Mouse (Mus musculus): ENCODE data around the gene Abcc4. TPM values are rescaled to one million over a fixed set of nuclear protein-coding genes. Genes with fewer than 3 reads are reported as not detected.
"Not testable (repeated sequence)": the region's sequence is repeated elsewhere in the genome, so short reads cannot be mapped to it uniquely, and the experiment has no call there.

Gene Abcc4
- polyA plus RNA-seq, 1 experiment from 2014 or later = 2.6 TPM

GRCm38 (mm10) chr14:118657673-118658327 lies 48.2 kb downstream of the Abcc4 start:
- Histone ChIP-seq H3K9ac (ENCODE audit: low read depth, low read length) (no peak overlapping the region), H3K27me3 (replicated peaks; ENCODE audit: control insufficient read depth, insufficient read depth, low read length) (no peaks in the 10 kb centered on the region), H3K4me2 (ENCODE audit: low read length) (no peak overlapping the region), H3K9me3 (ENCODE audit: control insufficient read depth, low read length) (no peaks in the 10 kb centered on the region), H3K36me3 (ENCODE audit: control insufficient read depth, insufficient read depth, low read length) (no peaks in the 10 kb centered on the region), H3K27ac (ENCODE audit: low read depth, low read length) (no peak overlapping the region; the same call in 1 of the 2 replicates), H3K4me3 (ENCODE audit: low read length) (no peak overlapping the region), H3K4me1 (ENCODE audit: control insufficient read depth, insufficient read depth, low read depth, low read length) (no peaks in the 10 kb centered on the region)
- no peak for ATAC-seq
- 40% methylated on average over 20 of the region's 20 CpGs for WGBS

DNA sequence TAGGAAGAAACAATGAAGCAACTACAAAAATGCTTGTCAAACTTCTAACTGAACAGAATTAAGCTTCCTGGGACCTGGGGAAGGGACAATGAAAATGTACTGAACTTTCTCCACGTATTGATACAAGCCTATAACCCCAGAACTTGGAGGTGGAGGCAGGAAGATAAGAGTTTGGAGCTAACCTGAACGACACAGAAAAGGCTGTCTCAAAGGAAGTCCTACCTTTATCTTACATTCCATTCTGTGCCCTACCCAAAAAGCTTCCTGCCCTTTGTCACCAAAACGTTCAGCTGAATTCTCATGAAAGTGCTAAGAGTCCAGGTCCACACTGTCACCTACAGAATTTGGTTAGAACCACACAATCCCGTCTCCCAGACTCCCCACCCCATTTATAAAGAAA lies 48.8 kb downstream of the Abcc4 start:
- no peaks in the 10 kb centered on the region for H3K4me1 ChIP-seq (ENCODE audit: control insufficient read depth, insufficient read depth, low read depth, low read length)
- no peak overlapping the region for H3K9ac ChIP-seq (ENCODE audit: low read depth, low read length)
- ATAC-seq = no peak
- H3K27me3 ChIP-seq (replicated peaks; ENCODE audit: control insufficient read depth, insufficient read depth, low read length) = no peaks in the 10 kb centered on the region
- no peak overlapping the region for H3K27ac ChIP-seq (ENCODE audit: low read depth, low read length)
- H3K36me3 ChIP-seq (ENCODE audit: control insufficient read depth, insufficient read depth, low read length) = no peaks in the 10 kb centered on the region
- no peaks in the 10 kb centered on the region for H3K9me3 ChIP-seq (ENCODE audit: control insufficient read depth, low read length)
- 69% methylated on average over 4 of the region's 4 CpGs for WGBS
- no peak overlapping the region for H3K4me2 ChIP-seq (ENCODE audit: low read length)
- no peak overlapping the region for H3K4me3 ChIP-seq (ENCODE audit: low read length)

- Histone ChIP-seq H3K27ac (ENCODE audit: low read depth, low read length) (no peak overlapping the region), H3K4me3 (ENCODE audit: low read length) (no peak overlapping the region), H3K9me3 (ENCODE audit: control insufficient read depth, low read length) (no peaks in the 10 kb centered on the region), H3K27me3 (replicated peaks; ENCODE audit: control insufficient read depth, insufficient read depth, low read length) (no peaks in the 10 kb centered on the region), H3K4me1 (ENCODE audit: control insufficient read depth, insufficient read depth, low read depth, low read length) (no peaks in the 10 kb centered on the region), H3K4me2 (ENCODE audit: low read length) (no peak overlapping the region), H3K9ac (ENCODE audit: low read depth, low read length) (no peak overlapping the region), H3K36me3 (ENCODE audit: control insufficient read depth, insufficient read depth, low read length) (no peaks in the 10 kb centered on the region)
- ATAC-seq = no peak
- WGBS = 78% methylated on average over 7 of the region's 7 CpGs
Observed at GRCm38 (mm10) chr14:118656036-118656435, 50.0 kb downstream of the Abcc4 start.

DNA sequence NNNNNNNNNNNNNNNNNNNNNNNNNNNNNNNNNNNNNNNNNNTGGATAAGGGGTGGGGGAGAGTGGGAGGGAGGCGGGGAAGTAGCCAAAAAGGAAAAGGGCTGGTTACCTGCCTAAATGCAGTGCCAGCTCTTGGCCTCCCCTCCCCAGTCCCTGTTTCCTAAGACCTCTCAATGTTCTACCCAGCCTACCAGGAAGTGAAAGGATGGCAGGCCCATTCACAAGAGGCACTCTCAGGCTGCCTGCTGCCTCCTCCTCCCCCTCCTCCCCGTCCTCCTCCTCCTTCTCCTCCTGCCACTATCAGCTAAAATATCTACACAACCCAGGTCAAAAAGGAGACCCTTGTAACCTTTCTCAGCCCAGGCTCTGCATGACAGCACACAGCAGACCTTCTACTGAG lies 51.1 kb downstream of the Abcc4 start:
- 63% methylated on average over 2 of the region's 2 CpGs for WGBS
- no peak overlapping the region for H3K4me2 ChIP-seq (ENCODE audit: low read length)
- no peaks in the 10 kb centered on the region for H3K4me1 ChIP-seq (ENCODE audit: control insufficient read depth, insufficient read depth, low read depth, low read length)
- no peak for ATAC-seq
- H3K36me3 ChIP-seq (ENCODE audit: control insufficient read depth, insufficient read depth, low read length) = no peaks in the 10 kb centered on the region
- H3K9ac ChIP-seq (ENCODE audit: low read depth, low read length) = no peak overlapping the region
- no peak overlapping the region for H3K27ac ChIP-seq (ENCODE audit: low read depth, low read length)
- no peak overlapping the region for H3K4me3 ChIP-seq (ENCODE audit: low read length)
- H3K27me3 ChIP-seq (replicated peaks; ENCODE audit: control insufficient read depth, insufficient read depth, low read length) = no peaks in the 10 kb centered on the region
- H3K9me3 ChIP-seq (ENCODE audit: control insufficient read depth, low read length) = no peaks in the 10 kb centered on the region

GRCm38 (mm10) chr14:118651704-118652439 lies 54.1 kb downstream of the Abcc4 start:
- Histone ChIP-seq H3K4me3 (ENCODE audit: low read length) (no peak overlapping the region), H3K4me2 (ENCODE audit: low read length) (no peak overlapping the region), H3K27me3 (replicated peaks; ENCODE audit: control insufficient read depth, insufficient read depth, low read length) (no peaks in the 10 kb centered on the region), H3K9me3 (ENCODE audit: control insufficient read depth, low read length) (no peaks in the 10 kb centered on the region), H3K4me1 (ENCODE audit: control insufficient read depth, insufficient read depth, low read depth, low read length) (no peaks in the 10 kb centered on the region), H3K9ac (ENCODE audit: low read depth, low read length) (no peak overlapping the region), H3K27ac (ENCODE audit: low read depth, low read length) (no peak overlapping the region), H3K36me3 (ENCODE audit: control insufficient read depth, insufficient read depth, low read length) (no peaks in the 10 kb centered on the region)
- WGBS = 90% methylated on average over 20 of the region's 20 CpGs
- no peak for ATAC-seq

DNA sequence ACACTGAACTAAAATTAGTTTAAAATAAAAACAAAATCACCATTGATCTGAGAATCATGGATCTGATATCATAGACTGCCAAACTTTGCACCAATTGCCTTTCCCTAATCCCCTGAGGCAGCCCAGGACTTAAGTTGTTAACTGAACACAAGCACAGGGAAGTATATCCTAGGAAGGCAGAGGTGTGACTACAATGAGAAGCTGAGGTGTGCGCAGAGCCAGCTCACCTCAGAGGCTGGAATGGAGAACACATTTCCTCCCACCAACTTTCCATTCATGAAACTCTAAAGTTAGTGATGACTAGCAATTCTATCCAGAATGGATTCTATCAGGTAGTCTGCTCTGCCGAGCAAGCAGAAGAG lies 56.1 kb downstream of the Abcc4 start:
- Histone ChIP-seq H3K9me3 (ENCODE audit: control insufficient read depth, low read length) (no peaks in the 10 kb centered on the region), H3K9ac (ENCODE audit: low read depth, low read length) (no peak overlapping the region), H3K36me3 (ENCODE audit: control insufficient read depth, insufficient read depth, low read length) (no peaks in the 10 kb centered on the region), H3K27ac (ENCODE audit: low read depth, low read length) (no peak overlapping the region), H3K4me3 (ENCODE audit: low read length) (no peak overlapping the region), H3K27me3 (replicated peaks; ENCODE audit: control insufficient read depth, insufficient read depth, low read length) (no peaks in the 10 kb centered on the region), H3K4me1 (ENCODE audit: control insufficient read depth, insufficient read depth, low read depth, low read length) (no peaks in the 10 kb centered on the region), H3K4me2 (ENCODE audit: low read length) (no peak overlapping the region)
- WGBS = 82% methylated on average over 2 of the region's 2 CpGs
- no peak for ATAC-seq

- Histone ChIP-seq H3K4me2 (ENCODE audit: low read length) (no peak overlapping the region), H3K4me1 (ENCODE audit: control insufficient read depth, insufficient read depth, low read depth, low read length) (no peaks in the 10 kb centered on the region), H3K9ac (ENCODE audit: low read depth, low read length) (no peak overlapping the region), H3K27me3 (replicated peaks; ENCODE audit: control insufficient read depth, insufficient read depth, low read length) (no peaks in the 10 kb centered on the region), H3K4me3 (ENCODE audit: low read length) (no peak overlapping the region), H3K27ac (ENCODE audit: low read depth, low read length) (no peak overlapping the region), H3K9me3 (ENCODE audit: control insufficient read depth, low read length) (no peaks in the 10 kb centered on the region), H3K36me3 (ENCODE audit: control insufficient read depth, insufficient read depth, low read length) (no peaks in the 10 kb centered on the region)
- 83% methylated on average over 6 of the region's 7 CpGs for WGBS
- ATAC-seq = no peak
Observed at GRCm38 (mm10) chr14:118649199-118649894, 56.7 kb downstream of the Abcc4 start.

GRCm38 (mm10) chr14:118642940-118643591 lies 63.0 kb downstream of the Abcc4 start:
- not testable (repeated sequence) for H3K27me3 ChIP-seq (replicated peaks; ENCODE audit: control insufficient read depth, insufficient read depth, low read length); H3K9ac ChIP-seq (ENCODE audit: low read depth, low read length); H3K4me3 ChIP-seq (ENCODE audit: low read length); H3K9me3 ChIP-seq (ENCODE audit: control insufficient read depth, low read length); H3K4me1 ChIP-seq (ENCODE audit: control insufficient read depth, insufficient read depth, low read depth, low read length); ATAC-seq; H3K27ac ChIP-seq (ENCODE audit: low read depth, low read length); H3K36me3 ChIP-seq (ENCODE audit: control insufficient read depth, insufficient read depth, low read length); H3K4me2 ChIP-seq (ENCODE audit: low read length)
- 90% methylated on average over 12 of the region's 13 CpGs for WGBS

GRCm38 (mm10) chr14:118642140-118642539 lies 63.9 kb downstream of the Abcc4 start:
- Histone ChIP-seq H3K27ac (ENCODE audit: low read depth, low read length) (no peak overlapping the region), H3K9ac (ENCODE audit: low read depth, low read length) (no peak overlapping the region), H3K4me3 (ENCODE audit: low read length) (no peak overlapping the region), H3K27me3 (replicated peaks; ENCODE audit: control insufficient read depth, insufficient read depth, low read length) (no peaks in the 10 kb centered on the region), H3K36me3 (ENCODE audit: control insufficient read depth, insufficient read depth, low read length) (no peaks in the 10 kb centered on the region), H3K9me3 (ENCODE audit: control insufficient read depth, low read length) (no peaks in the 10 kb centered on the region), H3K4me2 (ENCODE audit: low read length) (no peak overlapping the region), H3K4me1 (ENCODE audit: control insufficient read depth, insufficient read depth, low read depth, low read length) (no peaks in the 10 kb centered on the region)
- ATAC-seq = no peak
- WGBS = 84% methylated on average over 8 of the region's 8 CpGs

Data from hindbrain, embryonic 16.5 days (tissue).